Mouse (Mus musculus): ENCODE data around the gene Nfkb2. TPM values are rescaled to one million over a fixed set of nuclear protein-coding genes. Genes with fewer than 3 reads are reported as not detected.
A peak's percentile ranks its signal among the peaks of the same experiment; 100 is the strongest.

The Nfkb2 gene
- polyA plus RNA-seq, 1 experiment from 2014 or later = 6.1 TPM

DNA sequence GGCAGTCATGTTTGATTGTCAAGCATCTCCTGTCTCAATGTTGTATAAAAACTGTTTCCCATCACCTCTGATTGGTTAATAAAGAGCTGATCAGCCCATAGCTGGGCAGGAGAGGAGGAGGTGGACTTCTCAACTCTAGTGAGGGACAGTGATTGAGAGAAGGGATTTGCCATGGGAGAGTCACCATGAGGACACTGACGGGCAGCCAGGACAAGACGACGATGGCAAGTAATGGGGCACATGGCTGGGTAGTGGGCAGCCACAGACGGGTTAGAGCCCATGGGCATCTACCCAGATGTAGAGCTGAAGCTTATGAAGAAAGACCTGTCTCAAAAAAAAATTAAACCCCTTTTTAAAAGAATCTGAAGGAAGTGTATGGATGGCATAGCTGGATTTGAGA, 1.6 kb upstream of the Nfkb2 start:
- Histone ChIP-seq H3K9me3 (ENCODE audit: control insufficient read depth) (no peaks in the 10 kb centered on the region), H3K36me3 (ENCODE audit: control insufficient read depth, insufficient read depth) (peaks cover 8% of the 10 kb centered on the region; the same call in 1 of the 2 replicates), H3K4me2 (replicated peaks; ENCODE audit: low read depth) (no peak overlapping the region), H3K27me3 (replicated peaks; ENCODE audit: control insufficient read depth, insufficient read depth, low read length) (no peaks in the 10 kb centered on the region), H3K27ac (ENCODE audit: low read depth, low read length) (no peak overlapping the region), H3K4me3 (ENCODE audit: low read depth, low read length) (no peak overlapping the region), H3K9ac (ENCODE audit: low read depth, low read length) (no peak overlapping the region), H3K4me1 (replicated peaks; ENCODE audit: control insufficient read depth, insufficient read depth, low read length) (no peaks in the 10 kb centered on the region)
- TF ChIP-seq CTCF (IDR thresholded peaks at IDR 0.05; ENCODE audit: low read depth) = no peak
- whole genome bisulfite sequencing = 87% methylated on average over 4 of the region's 4 CpGs
- no peak for ATAC-seq

GRCm38 (mm10) chr19:46303251-46304215, 587 bp upstream of the Nfkb2 start:
- Histone ChIP-seq H3K9me3 (ENCODE audit: control insufficient read depth) (no peaks in the 10 kb centered on the region), H3K4me3 (ENCODE audit: low read depth, low read length) (peak overlapping the region; percentile 59), H3K4me2 (replicated peaks; ENCODE audit: low read depth) (peak overlapping the region; percentile 95), H3K4me1 (replicated peaks; ENCODE audit: control insufficient read depth, insufficient read depth, low read length) (no peaks in the 10 kb centered on the region), H3K27ac (ENCODE audit: low read depth, low read length) (peak overlapping the region; percentile 80), H3K36me3 (ENCODE audit: control insufficient read depth, insufficient read depth) (peaks cover 10% of the 10 kb centered on the region; the same call in 1 of the 2 replicates), H3K27me3 (replicated peaks; ENCODE audit: control insufficient read depth, insufficient read depth, low read length) (no peaks in the 10 kb centered on the region), H3K9ac (ENCODE audit: low read depth, low read length) (no peak overlapping the region)
- TF ChIP-seq CTCF (IDR thresholded peaks at IDR 0.05; ENCODE audit: low read depth) = no peak
- 50% methylated on average over 18 of the region's 18 CpGs for WGBS
- no peak for ATAC-seq

GRCm38 (mm10) chr19:46304908-46305333, 801 bp downstream of the Nfkb2 start:
- Histone ChIP-seq H3K4me1 (replicated peaks; ENCODE audit: control insufficient read depth, insufficient read depth, low read length) (0 out of 2 replicates have a peak, but pooled peaks cover 7% of the 10 kb centered on the region), H3K4me2 (replicated peaks; ENCODE audit: low read depth) (peak overlapping the region; percentile 95), H3K9me3 (ENCODE audit: control insufficient read depth) (no peaks in the 10 kb centered on the region), H3K9ac (ENCODE audit: low read depth, low read length) (peak overlapping the region; percentile 54), H3K27ac (ENCODE audit: low read depth, low read length) (peak overlapping the region; percentile 80), H3K27me3 (replicated peaks; ENCODE audit: control insufficient read depth, insufficient read depth, low read length) (no peaks in the 10 kb centered on the region), H3K4me3 (ENCODE audit: low read depth, low read length) (peak overlapping the region; percentile 59), H3K36me3 (ENCODE audit: control insufficient read depth, insufficient read depth) (peaks cover 15% of the 10 kb centered on the region; the same call in 1 of the 2 replicates)
- WGBS = under 1% methylated on average over 34 of the region's 34 CpGs
- no peak for TF ChIP-seq CTCF (IDR thresholded peaks at IDR 0.05; ENCODE audit: low read depth)
- ATAC-seq = peak; percentile 43

DNA sequence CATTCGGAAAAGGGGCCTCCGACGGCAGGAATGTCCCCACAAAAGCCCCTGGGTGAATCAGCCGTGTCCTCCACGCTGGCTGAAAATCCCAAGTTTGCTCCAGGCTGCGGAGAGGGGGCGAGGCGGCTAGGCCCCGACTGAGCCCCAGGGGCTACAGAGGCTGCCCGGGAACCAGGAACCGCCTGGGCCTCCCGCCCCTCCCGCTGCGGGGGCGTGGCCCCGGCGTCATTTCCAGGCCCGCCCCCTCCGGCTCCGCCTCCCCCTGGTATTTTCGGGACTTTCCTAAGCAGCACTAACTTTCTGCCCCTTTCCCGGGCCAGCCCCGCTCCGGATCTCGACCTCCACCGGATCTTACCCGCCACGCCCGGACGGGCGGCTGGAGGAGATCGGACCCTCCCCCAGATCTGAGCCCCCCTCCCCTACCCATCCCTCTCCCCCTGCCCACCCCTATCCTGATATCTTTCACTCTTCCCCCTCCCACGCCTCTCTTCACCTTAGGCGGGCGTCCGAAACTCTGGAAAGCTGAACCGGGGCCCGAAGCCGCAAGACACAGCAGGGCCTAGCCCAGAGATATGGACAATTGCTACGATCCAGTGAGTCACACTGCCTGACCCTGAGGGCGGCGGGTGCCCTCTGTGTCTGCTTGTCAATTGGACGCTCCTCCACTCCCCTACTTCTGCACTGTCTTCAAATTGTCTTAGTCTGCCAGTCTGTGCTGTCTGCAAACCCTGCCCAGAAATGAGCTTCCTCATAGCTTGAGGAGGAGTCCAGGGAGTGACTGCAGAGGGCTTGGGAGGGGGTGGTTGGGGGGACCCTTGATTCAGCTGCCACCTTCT, 1.5 kb downstream of the Nfkb2 start:
- WGBS = under 1% methylated on average over 40 of the region's 43 CpGs
- ATAC-seq = peak; percentile 67
- Histone ChIP-seq H3K27me3 (replicated peaks; ENCODE audit: control insufficient read depth, insufficient read depth, low read length) (no peaks in the 10 kb centered on the region), H3K9ac (ENCODE audit: low read depth, low read length) (peak overlapping the region; percentile 54), H3K4me3 (ENCODE audit: low read depth, low read length) (peak overlapping the region; percentile 59), H3K9me3 (ENCODE audit: control insufficient read depth) (no peaks in the 10 kb centered on the region), H3K4me1 (replicated peaks; ENCODE audit: control insufficient read depth, insufficient read depth, low read length) (0 out of 2 replicates have a peak, but pooled peaks cover 7% of the 10 kb centered on the region), H3K4me2 (replicated peaks; ENCODE audit: low read depth) (peak overlapping the region; percentile 95), H3K27ac (ENCODE audit: low read depth, low read length) (peak overlapping the region; percentile 80), H3K36me3 (ENCODE audit: control insufficient read depth, insufficient read depth) (peaks cover 22% of the 10 kb centered on the region; the same call in 1 of the 2 replicates)
- peak; percentile 13; the same call in 1 of the 2 replicates for TF ChIP-seq CTCF (IDR thresholded peaks at IDR 0.05; ENCODE audit: low read depth)

DNA sequence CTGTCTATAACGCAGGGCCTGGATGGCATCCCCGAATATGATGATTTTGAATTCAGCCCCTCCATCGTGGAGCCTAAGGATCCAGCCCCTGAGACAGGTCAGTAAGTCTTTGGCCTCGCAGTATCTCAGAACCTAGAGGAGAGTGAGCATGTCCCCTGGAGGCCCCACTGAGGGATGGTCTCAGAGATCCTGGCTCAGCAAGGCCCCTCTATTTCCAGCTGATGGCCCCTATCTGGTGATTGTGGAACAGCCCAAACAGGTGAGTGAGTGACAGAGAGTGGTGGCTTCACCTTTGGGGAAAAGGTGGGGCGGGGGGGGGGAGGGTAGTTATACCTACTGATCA, 2.1 kb downstream of the Nfkb2 start:
- Histone ChIP-seq H3K27ac (ENCODE audit: low read depth, low read length) (0 out of 2 replicates have a peak overlapping the region, but pooled peaks have one; percentile 80), H3K4me3 (ENCODE audit: low read depth, low read length) (peak overlapping the region; percentile 59), H3K4me1 (replicated peaks; ENCODE audit: control insufficient read depth, insufficient read depth, low read length) (0 out of 2 replicates have a peak, but pooled peaks cover 7% of the 10 kb centered on the region), H3K9me3 (ENCODE audit: control insufficient read depth) (no peaks in the 10 kb centered on the region), H3K9ac (ENCODE audit: low read depth, low read length) (no peak overlapping the region), H3K27me3 (replicated peaks; ENCODE audit: control insufficient read depth, insufficient read depth, low read length) (no peaks in the 10 kb centered on the region), H3K4me2 (replicated peaks; ENCODE audit: low read depth) (peak overlapping the region; percentile 95), H3K36me3 (ENCODE audit: control insufficient read depth, insufficient read depth) (peaks cover 27% of the 10 kb centered on the region)
- WGBS = 62% methylated on average over 5 of the region's 5 CpGs
- ATAC-seq = no peak
- TF ChIP-seq CTCF (IDR thresholded peaks at IDR 0.05; ENCODE audit: low read depth) = no peak
